Mouse (Mus musculus) c-Kit-positive CD71-positive TER-119-negative erythroid progenitor cells, embryonic 14.5 days (primary cell): ENCODE results near the gene Desi1.
"Not testable (repeated sequence)": the region's sequence is repeated elsewhere in the genome, so short reads cannot be mapped to it uniquely, and the experiment has no call there.

ENCODE experiments used
- DNase-seq: peaks from one replicate; pipeline ENCODE4 v3.0.0-alpha.2; 2013; ENCODE audit warnings: low read depth

The Desi1 gene

DNA sequence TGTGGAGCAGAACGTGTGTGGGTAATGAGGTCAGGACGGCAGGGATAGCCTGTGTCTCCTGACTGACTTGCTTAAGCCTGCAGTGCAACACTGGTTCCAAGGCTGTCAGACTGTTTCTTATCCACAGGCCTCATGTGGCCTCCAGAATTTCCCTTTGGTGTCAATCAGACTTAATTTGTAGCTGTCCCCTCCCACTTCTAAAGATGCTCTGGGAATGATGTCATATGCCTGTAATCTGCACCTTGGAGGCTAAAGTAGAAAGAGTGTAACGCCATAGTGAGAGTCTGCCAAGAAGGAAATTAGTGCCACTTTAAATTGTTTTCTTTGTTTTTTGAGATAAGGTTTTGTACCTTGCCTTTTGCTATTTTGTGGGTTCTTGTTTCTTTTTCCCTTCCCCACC lies 14.4 kb downstream of the Desi1 start:
- no peak for DNase-seq

DNA sequence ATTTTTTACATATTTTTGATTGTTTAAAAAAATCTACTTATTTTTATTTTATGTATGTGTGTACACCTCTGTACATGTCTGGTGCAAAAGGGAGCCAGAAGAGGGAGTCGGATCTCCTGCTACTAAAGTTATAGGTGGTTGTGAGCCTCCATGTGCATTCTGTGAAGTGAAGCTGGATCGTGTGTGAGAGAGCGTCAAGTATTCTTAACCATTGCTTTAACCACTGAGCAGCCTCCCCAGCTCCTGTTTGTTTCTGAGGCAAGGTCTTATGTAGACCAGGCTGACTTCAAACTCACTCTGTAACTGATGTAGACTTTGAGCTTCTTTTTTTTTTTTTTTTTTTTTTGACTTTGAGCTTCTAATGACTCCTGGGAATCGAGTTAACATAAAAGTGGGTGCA lies 16.2 kb downstream of the Desi1 start:
- no peak for DNase-seq

GRCm38 (mm10) chr15:82016830-82017229 lies 16.8 kb downstream of the Desi1 start:
- no peak for DNase-seq

GRCm38 (mm10) chr15:82016101-82016808 lies 17.4 kb downstream of the Desi1 start:
- peak; percentile 97 for DNase-seq

DNA sequence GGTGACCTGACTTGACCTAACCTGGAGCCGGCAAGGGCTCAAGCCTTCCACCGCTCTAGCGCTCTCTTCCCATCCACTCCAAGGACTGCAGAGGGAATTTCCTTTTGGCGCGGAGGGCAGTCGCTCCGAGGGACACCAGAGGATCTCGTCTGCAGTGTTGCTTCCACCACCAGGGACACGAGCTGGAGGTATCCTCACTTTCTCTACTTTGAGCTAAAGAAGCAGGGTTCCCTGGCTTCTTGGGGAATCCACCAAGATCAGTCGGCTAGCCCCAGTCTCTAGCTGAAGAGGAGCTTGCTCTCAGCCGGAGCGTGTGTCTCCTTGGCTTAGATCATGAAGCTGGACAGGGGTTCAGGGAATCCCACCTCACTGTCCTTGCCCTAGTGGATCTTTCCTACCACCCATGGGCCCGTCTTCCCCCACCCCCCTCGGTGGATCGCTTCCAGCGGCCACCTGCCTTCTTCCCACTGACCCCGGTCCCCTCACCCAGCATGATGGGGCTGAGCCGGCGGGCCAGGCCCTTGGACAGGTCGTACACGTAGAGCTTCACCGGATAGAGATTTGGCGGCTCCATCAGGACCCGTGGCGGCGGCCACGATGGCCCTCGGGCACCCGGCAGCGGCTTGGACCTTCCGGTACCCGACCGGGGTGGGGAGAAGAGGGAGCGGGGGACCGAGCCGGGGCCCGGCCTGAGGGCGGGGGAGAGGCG lies 18.1 kb downstream of the Desi1 start:
- DNase-seq, result peak; percentile 31

- DNase-seq, result no peak
Measured at GRCm38 (mm10) chr15:82014745-82015391, 18.8 kb downstream of the Desi1 start.

DNA sequence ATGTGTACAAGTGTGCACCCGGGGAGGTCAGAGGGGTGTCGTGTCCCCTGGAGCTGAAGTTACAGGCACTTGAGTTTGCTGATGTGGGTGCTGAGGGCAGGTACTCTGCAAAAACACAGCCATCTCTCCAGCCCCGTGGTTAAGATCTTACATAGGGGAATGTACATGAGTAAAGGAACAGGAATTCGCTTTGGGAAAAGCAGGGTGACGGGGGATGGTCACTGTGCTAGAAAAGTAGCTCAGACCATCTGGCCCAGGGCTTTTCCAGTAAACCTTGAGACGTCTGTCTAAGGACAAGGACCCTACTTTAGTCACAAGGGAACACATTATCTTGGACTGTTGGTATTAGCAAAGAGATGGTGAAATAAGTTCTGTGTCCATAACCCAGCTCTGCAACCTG lies 21.7 kb downstream of the Desi1 start:
- DNase-seq, result no peak

DNA sequence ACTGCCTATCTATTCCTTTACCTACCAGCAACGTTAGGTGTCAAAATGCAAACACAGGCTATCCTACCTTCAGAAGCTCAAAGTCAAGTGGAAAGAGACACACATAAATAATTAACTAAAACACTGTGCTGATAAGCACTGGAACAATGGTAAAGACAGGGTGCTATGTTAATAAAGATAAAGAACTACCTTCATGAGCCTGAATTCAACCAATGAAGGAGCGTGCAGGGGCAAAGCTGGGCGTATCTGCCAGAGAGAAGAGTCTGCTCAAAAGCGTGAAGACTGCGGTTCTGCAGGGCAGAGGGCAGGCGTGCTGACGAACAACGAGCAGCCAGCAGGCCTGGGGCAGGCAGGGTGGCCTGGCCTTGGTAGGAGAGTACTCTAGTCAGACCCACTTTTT lies 29.4 kb downstream of the Desi1 start:
- peak; percentile 70 for DNase-seq

DNA sequence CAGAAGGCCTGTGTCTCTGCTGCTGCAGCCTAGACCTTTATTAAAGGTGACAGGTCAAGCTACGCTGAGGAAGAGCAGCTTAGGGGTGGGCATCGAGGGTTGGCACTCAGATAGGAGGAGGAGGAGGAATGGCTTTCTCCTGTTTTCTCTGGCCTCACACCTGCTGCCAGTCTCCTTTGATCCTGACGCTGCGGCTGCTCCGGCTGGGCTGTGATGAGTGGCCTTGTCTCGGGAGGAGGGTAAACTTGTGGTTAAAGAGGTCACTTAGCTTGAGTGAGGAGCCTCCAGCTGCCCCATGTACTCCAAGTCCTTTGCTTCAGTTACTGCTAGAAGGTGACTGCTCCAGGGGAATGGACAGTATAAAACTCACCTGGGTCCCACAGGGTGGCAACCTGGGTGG lies 39.7 kb downstream of the Desi1 start:
- no peak for DNase-seq

- peak; percentile 71 for DNase-seq
Measured at GRCm38 (mm10) chr15:81990549-81990948, 43.1 kb downstream of the Desi1 start.

- peak; percentile 90 for DNase-seq
Measured at GRCm38 (mm10) chr15:81989371-81990062, 44.1 kb downstream of the Desi1 start.

GRCm38 (mm10) chr15:81987646-81988045 lies 46.0 kb downstream of the Desi1 start, which contains the start of gene Xrcc6:
Gene Xrcc6, plus strand, starts transcription at chr15:81987835.
- DNase-seq, result no peak

- no peak for DNase-seq
Measured at GRCm38 (mm10) chr15:81985267-81986161, 48.1 kb downstream of the Desi1 start.

- DNase-seq, result no peak
Measured at GRCm38 (mm10) chr15:81982173-81982572, 51.5 kb downstream of the Desi1 start.

GRCm38 (mm10) chr15:81980321-81980720 lies 53.3 kb downstream of the Desi1 start, which contains the start of gene 1700029P11Rik:
Gene 1700029P11Rik, plus strand, starts transcription at chr15:81980540.
- DNase-seq, result no peak

DNA sequence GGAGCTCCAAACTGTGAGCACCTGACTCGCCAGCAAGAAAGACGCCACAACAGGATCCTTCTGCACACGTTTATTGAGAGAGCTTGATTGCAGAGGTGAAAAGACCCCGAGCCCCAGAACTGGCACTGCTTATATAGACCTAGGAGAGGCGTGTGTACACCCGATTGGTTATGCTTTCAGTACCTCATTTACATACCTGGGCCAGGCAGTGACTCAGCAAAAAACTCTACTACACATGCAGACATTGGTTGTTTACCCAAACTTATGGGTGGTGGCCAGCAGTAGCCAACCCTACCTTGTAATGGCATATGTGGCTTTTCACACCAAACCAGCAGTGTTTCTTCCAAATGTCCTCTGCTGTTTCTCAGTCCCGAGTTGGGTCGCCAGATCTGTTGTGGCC lies 58.5 kb downstream of the Desi1 start:
- DNase-seq, result not testable (repeated sequence)

DNA sequence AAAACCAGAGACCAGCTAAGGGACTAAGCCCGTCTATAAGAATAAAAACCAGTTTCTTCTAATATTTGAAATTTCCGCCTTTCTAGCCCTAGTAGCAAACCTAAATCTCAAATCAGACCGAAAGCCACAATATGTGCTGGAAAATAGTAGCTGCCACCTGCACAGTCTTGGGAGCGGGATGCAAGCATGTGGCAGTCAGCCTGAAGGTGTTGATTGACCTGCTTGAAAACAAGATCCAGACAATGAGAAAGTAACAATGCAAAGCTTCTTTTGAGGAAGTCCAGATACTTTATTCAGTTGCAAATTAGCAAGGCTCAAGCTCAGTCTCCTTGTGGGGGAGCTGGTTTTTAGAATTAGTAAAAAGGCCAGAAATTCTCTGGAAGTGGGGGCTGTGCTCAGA lies 63.2 kb downstream of the Desi1 start:
- not testable (repeated sequence) for DNase-seq

DNA sequence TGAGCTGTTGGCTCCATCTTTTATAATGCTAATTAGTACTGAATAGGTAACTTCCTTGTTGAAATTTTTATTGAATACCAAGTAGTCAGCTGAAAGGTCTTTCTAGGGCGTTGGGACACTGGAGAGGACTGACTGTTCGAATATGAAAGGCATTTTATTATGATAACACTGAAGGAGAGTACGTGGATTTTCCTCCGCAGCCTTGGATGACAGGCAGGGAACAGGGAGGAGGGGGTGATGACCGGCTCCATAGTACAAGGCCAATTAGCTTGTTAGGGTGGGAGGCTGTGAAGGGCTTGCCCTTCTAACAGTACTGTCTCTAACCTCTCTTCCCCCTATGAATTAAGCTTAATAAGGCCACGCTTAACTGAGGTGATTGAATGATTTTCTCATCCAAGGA lies 64.0 kb downstream of the Desi1 start:
- DNase-seq, result not testable (repeated sequence)

DNA sequence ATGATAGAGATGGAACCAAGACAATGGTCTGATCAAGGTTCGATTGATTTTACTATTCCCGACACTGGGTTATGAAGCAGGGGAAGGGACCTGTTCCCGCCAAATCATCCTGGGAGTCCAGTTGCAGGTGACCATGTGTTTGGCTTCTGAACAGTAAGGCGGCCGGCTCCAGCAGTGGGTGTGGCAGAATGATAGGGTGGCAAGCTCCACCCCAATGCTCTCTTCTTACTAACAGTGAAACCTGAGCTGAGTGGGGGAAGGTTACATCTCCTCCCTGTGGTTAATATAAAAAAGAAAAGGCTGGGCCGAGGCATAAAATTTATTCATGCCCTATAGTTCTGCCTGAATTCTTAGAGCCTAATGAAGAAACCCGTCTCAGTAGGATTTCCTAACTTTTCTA lies 64.5 kb downstream of the Desi1 start:
- DNase-seq, result no peak

DNA sequence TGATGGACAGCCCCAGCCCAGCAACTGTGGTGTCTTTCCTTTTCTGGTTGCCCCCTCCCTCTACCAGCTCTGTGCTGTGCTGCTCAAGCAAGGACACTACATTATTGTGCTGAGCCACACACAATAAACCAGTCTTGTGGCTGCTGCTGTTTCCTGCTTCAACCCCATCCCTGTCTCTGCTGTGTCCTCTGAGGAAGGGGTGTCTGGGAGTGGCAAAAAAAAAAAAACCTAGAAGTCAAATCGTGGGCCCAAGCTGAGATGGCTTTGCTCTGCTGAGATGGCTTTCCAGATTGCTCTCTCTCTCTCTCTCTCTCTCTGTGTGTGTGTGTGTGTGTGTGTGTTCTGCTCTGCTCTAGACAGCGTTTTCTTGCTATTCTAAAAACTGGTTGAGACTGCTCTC lies 65.2 kb downstream of the Desi1 start:
- DNase-seq, result no peak

DNA sequence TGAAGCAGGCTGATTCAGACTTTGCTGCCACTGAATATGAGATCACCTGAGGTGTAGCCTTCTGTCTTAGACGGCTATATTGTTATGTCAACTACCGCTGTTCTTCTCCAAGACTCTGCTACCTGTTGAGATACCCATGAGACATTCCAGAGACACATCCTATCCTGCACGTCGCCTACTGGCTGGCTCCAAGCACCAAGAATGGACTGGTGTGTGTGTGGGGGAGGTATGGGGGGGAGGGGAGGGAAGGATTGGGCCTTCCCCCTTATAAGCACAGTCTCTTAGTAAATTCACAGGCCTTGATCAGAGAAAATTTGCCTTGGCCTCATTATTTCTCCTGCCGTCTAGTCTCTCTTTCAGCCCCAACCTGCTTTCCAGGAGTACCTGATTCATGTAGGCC lies 65.8 kb downstream of the Desi1 start:
- no peak for DNase-seq
